Mouse (Mus musculus) stomach, postnatal 0 days (tissue): ENCODE measurements at regions not wholly inside any gene's neighbourhood (a gene's known extent, or its start where the extent isn't known, plus 50 kb on each side); places are given as distances from the start of the nearest gene placed in this dataset.
"Not testable (repeated sequence)": the region's sequence is repeated elsewhere in the genome, so short reads cannot be mapped to it uniquely, and the experiment has no call there.

ENCODE experiments used
- ATAC-seq: fragments of 200-750 bp; cut with Nextera tagmentation; 2 replicates; pipeline ENCODE4 v1.8.0; 2017; ENCODE audit not compliant: low FRiP score, low TSS enrichment
- DNase-seq: peaks from one replicate; pipeline ENCODE4 v3.0.0-alpha.2; 2016; ENCODE audit warnings: low spot score
- H3K27ac ChIP-seq: fragments of 300-500 bp; sonication (generic); replicated peaks from 2 replicates; pipeline ENCODE4 v1.5.1; 2014; ENCODE audit warnings: mild to moderate bottlenecking, control low read depth
- H3K27me3 ChIP-seq: fragments of 300-500 bp; sonication (generic); 2 replicates; pipeline ENCODE4 v1.6.1; 2014; ENCODE audit warnings: low read length; ENCODE audit not compliant: control insufficient read depth, insufficient read depth
- H3K36me3 ChIP-seq: fragments of 300-500 bp; sonication (generic); 2 replicates; pipeline ENCODE4 v1.6.1; 2014; ENCODE audit warnings: low read length, mixed read lengths; ENCODE audit not compliant: control insufficient read depth, insufficient read depth
- H3K4me1 ChIP-seq: fragments of 300-500 bp; sonication (generic); replicated peaks from 2 replicates; pipeline ENCODE4 v1.6.1; 2014; ENCODE audit warnings: antibody characterized with exemption; ENCODE audit not compliant: control insufficient read depth, insufficient read depth
- H3K4me2 ChIP-seq: fragments of 300-500 bp; sonication (generic); replicated peaks from 2 replicates; pipeline ENCODE4 v1.6.1; 2014; ENCODE audit warnings: low read depth, mild to moderate bottlenecking, control low read depth, moderate library complexity
- H3K4me3 ChIP-seq: fragments of 300-500 bp; sonication (generic); 2 replicates; pipeline ENCODE4 v1.5.1; 2014; ENCODE audit warnings: low read depth, low read length, control low read depth
- H3K9ac ChIP-seq: fragments of 300-500 bp; sonication (generic); 2 replicates; pipeline ENCODE4 v1.6.1; 2014; ENCODE audit warnings: mild to moderate bottlenecking, low read length, control low read depth, mixed read lengths
- H3K9me3 ChIP-seq: fragments of 300-500 bp; sonication (generic); 2 replicates; pipeline ENCODE4 v1.6.1; 2016; ENCODE audit warnings: low read length; ENCODE audit not compliant: control insufficient read depth
- CTCF ChIP-seq: IDR thresholded peaks from 2 replicates; pipeline ENCODE4 v1.5.1; 2016; ENCODE audit warnings: antibody characterized with exemption, low read depth, mild to moderate bottlenecking, moderate library complexity
- EP300 ChIP-seq: optimal IDR thresholded peaks from 2 replicates; pipeline ENCODE3; 2016; ENCODE audit warnings: antibody characterized with exemption
- WGBS: fragments of 180-500 bp; shearing (Covaris S2); extraction: QIAGEN DNeasy Blood & Tissue Kit; methylation state at CpG from one replicate; pipeline ENCODE4 v1.1.7; 2014; 5-methylcytosine and 5-hydroxymethylcytosine counted together

DNA sequence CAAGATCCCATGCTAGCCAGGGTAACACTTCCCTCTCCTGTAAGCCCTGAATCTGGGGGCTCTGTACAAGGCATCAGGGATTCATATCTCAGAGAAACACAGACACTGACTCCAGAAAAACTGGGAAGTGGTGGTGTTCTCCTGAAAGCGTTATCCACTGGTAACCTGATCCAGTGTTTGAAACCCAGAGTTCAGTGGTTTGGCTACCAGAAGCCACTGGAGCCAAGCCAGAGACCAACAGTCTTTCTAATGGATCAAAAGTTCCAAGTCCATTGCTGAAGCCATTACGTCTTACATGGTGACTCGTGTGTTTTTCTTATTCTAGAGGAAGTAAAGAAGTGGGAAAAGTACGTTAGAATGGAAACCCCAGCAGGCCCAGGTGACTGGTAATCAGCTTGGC lies 125.6 kb downstream of the Dad1 start:
- no peak overlapping the region for H3K4me2 ChIP-seq
- WGBS = 60% methylated on average over 4 of the region's 4 CpGs
- no peak for DNase-seq
- H3K9ac ChIP-seq = no peak overlapping the region
- H3K27ac ChIP-seq = no peak overlapping the region
- H3K9me3 ChIP-seq = no peaks in the 10 kb centered on the region
- ATAC-seq = no peak
- H3K4me3 ChIP-seq = no peak overlapping the region
- H3K4me1 ChIP-seq = no peaks in the 10 kb centered on the region
- no peak for TF ChIP-seq EP300
- no peak for TF ChIP-seq CTCF
- H3K27me3 ChIP-seq = no peaks in the 10 kb centered on the region
- no peaks in the 10 kb centered on the region for H3K36me3 ChIP-seq

DNA sequence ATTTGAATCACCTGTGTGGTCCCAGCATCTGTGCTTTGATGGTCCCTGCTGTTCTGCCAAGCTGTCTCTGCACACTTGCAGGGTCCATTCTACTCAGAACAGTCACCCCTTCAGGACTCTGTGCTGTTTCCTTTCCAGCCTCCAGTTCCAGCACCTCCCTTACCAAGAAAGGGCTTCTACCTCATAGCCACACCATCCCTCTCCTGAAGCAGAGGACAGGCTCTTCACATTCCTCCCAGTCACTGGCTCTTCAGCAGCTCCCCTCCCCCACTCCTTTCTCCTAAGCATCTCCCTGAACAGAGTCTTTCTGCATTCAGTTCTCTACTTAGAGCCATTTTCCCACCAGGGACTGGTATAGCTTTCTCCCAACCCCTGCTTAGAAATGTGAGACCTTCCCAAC lies 128.4 kb downstream of the Dad1 start:
- Histone ChIP-seq H3K4me3 (no peak overlapping the region), H3K36me3 (no peaks in the 10 kb centered on the region)
- ATAC-seq = no peak

DNA sequence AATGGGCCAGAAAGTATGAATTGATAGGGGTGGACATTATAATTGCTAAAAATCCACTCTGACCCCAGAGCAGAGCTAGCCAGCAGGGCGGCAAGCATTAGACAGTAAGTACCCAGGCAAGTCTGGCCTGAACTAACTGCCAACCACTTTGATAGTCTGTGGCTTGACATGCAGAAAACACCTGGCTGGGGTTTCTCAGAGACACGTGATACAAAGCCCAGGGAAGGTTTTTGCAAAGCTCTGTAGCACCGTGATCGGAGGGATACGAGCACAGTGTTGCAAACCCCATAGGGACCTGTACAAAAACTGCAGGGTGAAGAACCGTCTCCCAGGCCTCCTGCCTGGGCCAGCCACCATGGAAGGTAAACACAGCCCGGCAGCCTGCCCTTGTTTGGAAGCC lies 131.9 kb downstream of the Dad1 start:
- H3K4me2 ChIP-seq = no peak overlapping the region
- H3K9ac ChIP-seq = no peak overlapping the region
- no peak overlapping the region for H3K27ac ChIP-seq
- no peaks in the 10 kb centered on the region for H3K36me3 ChIP-seq
- H3K9me3 ChIP-seq = no peaks in the 10 kb centered on the region
- 51% methylated on average over 7 of the region's 7 CpGs for WGBS
- H3K4me3 ChIP-seq = no peak overlapping the region
- TF ChIP-seq EP300 (no peak), CTCF (no peak)
- H3K27me3 ChIP-seq = no peaks in the 10 kb centered on the region
- ATAC-seq (no peak), DNase-seq (no peak)
- no peaks in the 10 kb centered on the region for H3K4me1 ChIP-seq

More for the DNA sequence above, 128.4 kb downstream of the Dad1 start:
- Histone ChIP-seq H3K9ac (no peak overlapping the region), H3K4me1 (no peaks in the 10 kb centered on the region), H3K27me3 (no peaks in the 10 kb centered on the region), H3K9me3 (no peaks in the 10 kb centered on the region), H3K27ac (no peak overlapping the region), H3K4me2 (no peak overlapping the region)
- no peak for DNase-seq
- no peak for TF ChIP-seq EP300
- TF ChIP-seq CTCF = no peak

DNA sequence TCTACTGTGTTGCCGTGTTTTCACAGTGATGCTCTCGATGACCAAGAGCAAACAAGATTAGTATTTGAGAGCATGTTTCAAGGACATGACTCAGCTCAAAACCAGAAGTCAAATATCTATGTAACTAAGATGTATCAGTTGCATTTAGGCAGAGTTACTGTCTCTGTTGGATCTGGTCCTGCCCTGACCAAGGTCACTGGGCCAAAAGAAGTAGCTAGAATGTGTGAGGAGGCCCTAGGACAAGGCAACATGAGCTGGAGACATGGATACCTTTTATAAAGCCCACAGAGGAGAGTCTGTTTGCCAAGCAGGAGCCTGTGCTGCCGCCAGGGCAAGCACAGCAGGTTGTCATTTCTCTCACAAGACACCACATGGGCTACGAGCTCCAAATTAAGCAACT lies 132.6 kb downstream of the Dad1 start:
- Histone ChIP-seq H3K27ac (no peak overlapping the region), H3K4me3 (no peak overlapping the region), H3K9me3 (no peaks in the 10 kb centered on the region), H3K4me2 (no peak overlapping the region), H3K4me1 (no peaks in the 10 kb centered on the region), H3K9ac (no peak overlapping the region), H3K36me3 (no peaks in the 10 kb centered on the region), H3K27me3 (no peaks in the 10 kb centered on the region)
- TF ChIP-seq CTCF (no peak), EP300 (no peak)
- WGBS = 80% methylated on average over 4 of the region's 4 CpGs
- no peak for DNase-seq
- no peak for ATAC-seq

DNA sequence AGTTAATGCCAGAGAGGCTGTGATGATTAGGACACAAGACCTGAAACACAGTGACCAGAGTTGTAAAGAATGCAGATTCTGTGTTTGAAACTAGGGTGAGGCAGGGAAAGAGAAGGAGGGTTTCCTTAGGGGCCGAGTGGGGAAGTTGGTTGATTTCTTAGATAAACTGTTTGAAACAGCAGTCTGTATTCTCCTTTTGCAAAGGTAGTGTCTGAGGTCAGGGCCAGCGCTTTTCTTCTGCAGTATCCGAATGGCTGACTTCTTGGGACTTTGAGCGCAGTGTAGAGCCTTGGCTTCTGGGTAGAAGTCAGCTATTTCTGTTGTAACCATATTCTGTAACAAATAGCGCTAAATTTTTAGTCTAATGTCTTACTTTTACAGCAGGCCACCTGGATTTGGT lies 133.7 kb downstream of the Dad1 start:
- no peak overlapping the region for H3K27ac ChIP-seq
- ATAC-seq (no peak), DNase-seq (no peak)
- TF ChIP-seq EP300 = no peak
- no peak for TF ChIP-seq CTCF
- H3K9ac ChIP-seq = no peak overlapping the region
- H3K36me3 ChIP-seq = no peaks in the 10 kb centered on the region
- no peak overlapping the region for H3K4me2 ChIP-seq
- WGBS = 88% methylated on average over 5 of the region's 5 CpGs
- no peaks in the 10 kb centered on the region for H3K9me3 ChIP-seq
- no peaks in the 10 kb centered on the region for H3K4me1 ChIP-seq
- H3K27me3 ChIP-seq = no peaks in the 10 kb centered on the region
- no peak overlapping the region for H3K4me3 ChIP-seq

DNA sequence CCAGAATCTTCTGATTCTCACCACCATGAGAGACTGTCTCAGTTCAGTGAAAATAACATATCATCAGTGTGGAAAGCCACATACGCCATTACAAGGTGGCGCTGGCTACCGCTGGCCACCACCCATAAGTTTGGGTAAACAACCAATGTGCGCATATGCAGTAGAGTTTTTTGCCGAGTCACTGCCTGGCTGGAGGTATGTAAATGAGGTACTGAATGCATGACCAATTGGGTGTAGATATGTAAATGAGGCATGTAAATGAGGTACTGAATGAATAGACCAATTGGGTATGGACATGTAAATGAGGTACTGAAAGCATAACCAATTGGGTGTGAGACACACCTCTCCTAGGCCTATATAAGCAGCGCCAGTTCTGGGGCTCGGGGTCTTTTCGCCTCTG lies 136.3 kb downstream of the Dad1 start:
- WGBS = 95% methylated on average over 8 of the region's 8 CpGs
- not testable (repeated sequence) for H3K9me3 ChIP-seq

DNA sequence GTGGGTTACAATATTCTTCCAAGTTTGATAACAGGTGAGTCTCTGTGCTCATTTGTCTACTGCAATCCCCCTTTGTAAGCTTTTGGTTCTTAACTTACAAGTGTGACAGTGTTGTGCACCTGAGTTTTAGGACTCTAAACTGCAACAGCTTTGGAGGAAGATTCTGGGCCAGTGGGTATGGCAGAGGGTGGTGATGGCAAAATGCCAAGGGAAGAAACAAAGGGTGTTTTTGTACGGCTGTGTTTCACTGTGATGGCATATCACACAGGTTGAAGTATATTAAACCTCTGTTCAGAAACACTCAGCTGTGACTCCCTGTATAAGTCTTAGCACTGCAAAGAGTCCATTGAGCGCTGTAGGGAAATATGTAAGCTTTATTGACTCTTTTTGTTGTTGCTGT lies 140.7 kb downstream of the Dad1 start:
- H3K4me3 ChIP-seq = no peak overlapping the region
- DNase-seq (no peak), ATAC-seq (no peak)
- no peaks in the 10 kb centered on the region for H3K27me3 ChIP-seq
- WGBS = 65% methylated on average over 2 of the region's 2 CpGs
- no peak overlapping the region for H3K4me2 ChIP-seq
- H3K4me1 ChIP-seq = no peaks in the 10 kb centered on the region; the same call in 1 of the 2 replicates
- H3K9ac ChIP-seq = no peak overlapping the region
- TF ChIP-seq CTCF (no peak), EP300 (no peak)
- H3K27ac ChIP-seq = no peak overlapping the region
- H3K36me3 ChIP-seq = no peaks in the 10 kb centered on the region
- H3K9me3 ChIP-seq = no peaks in the 10 kb centered on the region

More for the DNA sequence above, 136.3 kb downstream of the Dad1 start:
- H3K4me3 ChIP-seq, H3K36me3 ChIP-seq, H3K27ac ChIP-seq, H3K4me1 ChIP-seq, H3K9ac ChIP-seq, H3K4me2 ChIP-seq, ATAC-seq, DNase-seq, H3K27me3 ChIP-seq: not testable (repeated sequence)
